Mouse (Mus musculus): Measurements from ENCODE around the gene Dao.

Dao gene

GRCm38 (mm10) chr5:113984025-113984740 is 19.3 kb upstream of the Dao start:
- no peak for DNase-seq

GRCm38 (mm10) chr5:113985737-113986136 is 17.8 kb upstream of the Dao start:
- no peak for DNase-seq

- peak; percentile 88 for DNase-seq
Observed at GRCm38 (mm10) chr5:113986182-113986961, 17.1 kb upstream of the Dao start.

- DNase-seq: no peak
Observed at GRCm38 (mm10) chr5:113989437-113990024, 14.0 kb upstream of the Dao start.

- no peak for DNase-seq
Observed at GRCm38 (mm10) chr5:113990593-113990992, 12.9 kb upstream of the Dao start.

GRCm38 (mm10) chr5:113991141-113991540 is 12.4 kb upstream of the Dao start:
- peak; percentile 3 for DNase-seq

GRCm38 (mm10) chr5:113992339-113992831 is 11.1 kb upstream of the Dao start:
- DNase-seq: peak; percentile 36

GRCm38 (mm10) chr5:113993031-113993486 is 10.4 kb upstream of the Dao start:
- peak; percentile 46 for DNase-seq

GRCm38 (mm10) chr5:113993487-113994465 is 9.7 kb upstream of the Dao start, which contains the start of gene Ssh1:
TSS of gene Ssh1 (minus strand) at chr5:113993894.
- DNase-seq: peak; percentile 85

GRCm38 (mm10) chr5:113996458-113996857 is 7.0 kb upstream of the Dao start:
- DNase-seq: peak; percentile 46

GRCm38 (mm10) chr5:113999382-113999781 is 4.1 kb upstream of the Dao start:
- DNase-seq: peak; percentile 72

- DNase-seq: peak; percentile 65
Observed at GRCm38 (mm10) chr5:114004573-114004972, 1.1 kb downstream of the Dao start.

- DNase-seq: no peak
Observed at GRCm38 (mm10) chr5:114005100-114005499, 1.6 kb downstream of the Dao start.

GRCm38 (mm10) chr5:114006974-114007373 is 3.5 kb downstream of the Dao start:
- DNase-seq: no peak

GRCm38 (mm10) chr5:114007753-114008453 is 4.4 kb downstream of the Dao start:
- no peak for DNase-seq

- DNase-seq: peak; percentile 79
Observed at GRCm38 (mm10) chr5:114009049-114009448, 5.5 kb downstream of the Dao start.

GRCm38 (mm10) chr5:114015121-114015520 is 11.6 kb downstream of the Dao start:
- no peak for DNase-seq

- no peak for DNase-seq
Observed at GRCm38 (mm10) chr5:114024390-114024789, 20.9 kb downstream of the Dao start.

GRCm38 (mm10) chr5:114024885-114025284 is 21.4 kb downstream of the Dao start:
- DNase-seq: no peak

GRCm38 (mm10) chr5:114027217-114027944 is 23.9 kb downstream of the Dao start:
- DNase-seq: no peak

GRCm38 (mm10) chr5:114028111-114028510 is 24.6 kb downstream of the Dao start:
- peak; percentile 93 for DNase-seq
